Mouse (Mus musculus): ENCODE data around the gene Gm17655. TPM values are rescaled to one million over a fixed set of nuclear protein-coding genes. Genes with fewer than 3 reads are reported as not detected.
"Not testable (repeated sequence)": the region's sequence is repeated elsewhere in the genome, so short reads cannot be mapped to it uniquely, and the experiment has no call there.

The Gm17655 gene
- polyA plus RNA-seq, 1 experiment from 2014 or later: 3.0 TPM

DNA sequence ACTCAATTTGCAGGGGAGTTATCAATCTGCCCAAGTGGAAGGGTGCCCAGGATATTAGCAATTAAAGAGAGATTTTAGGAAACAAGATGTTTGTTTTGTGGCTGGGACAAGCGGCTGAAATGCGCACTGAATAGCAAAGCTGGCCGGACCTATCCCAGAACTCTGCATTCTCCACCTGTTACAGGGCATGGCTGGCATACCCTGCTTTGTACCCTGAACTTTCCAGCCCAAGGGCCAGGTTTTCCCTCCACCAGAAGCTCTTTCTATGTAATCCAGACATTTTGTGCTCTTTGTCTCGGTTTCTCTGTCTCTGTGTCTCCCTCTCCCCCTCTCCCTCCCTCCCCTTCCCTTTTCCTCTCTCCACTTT lies 22.5 kb upstream of the Gm17655 start:
- Histone ChIP-seq H3K27me3 (replicated peaks; ENCODE audit: control insufficient read depth, insufficient read depth, low read length) (no peaks in the 10 kb centered on the region), H3K27ac (ENCODE audit: low read depth) (peak overlapping the region; percentile 55), H3K4me2 (ENCODE audit: low read length) (peak overlapping the region; percentile 49), H3K9me3 (ENCODE audit: control insufficient read depth, low read length) (no peaks in the 10 kb centered on the region), H3K4me1 (replicated peaks; ENCODE audit: control insufficient read depth, insufficient read depth, low read length) (no peaks in the 10 kb centered on the region), H3K4me3 (ENCODE audit: low read depth, low read length) (peak overlapping the region; percentile 42), H3K36me3 (ENCODE audit: control insufficient read depth, insufficient read depth, low read length) (no peaks in the 10 kb centered on the region), H3K9ac (ENCODE audit: low read length) (peak overlapping the region; percentile 37)
- DNase-seq (ENCODE audit: low spot score) (peak; percentile 50), ATAC-seq (replicated peaks; ENCODE audit: low FRiP score, low TSS enrichment, low read depth) (peak; percentile 23)
- 5% methylated on average over 4 of the region's 4 CpGs for WGBS

DNA sequence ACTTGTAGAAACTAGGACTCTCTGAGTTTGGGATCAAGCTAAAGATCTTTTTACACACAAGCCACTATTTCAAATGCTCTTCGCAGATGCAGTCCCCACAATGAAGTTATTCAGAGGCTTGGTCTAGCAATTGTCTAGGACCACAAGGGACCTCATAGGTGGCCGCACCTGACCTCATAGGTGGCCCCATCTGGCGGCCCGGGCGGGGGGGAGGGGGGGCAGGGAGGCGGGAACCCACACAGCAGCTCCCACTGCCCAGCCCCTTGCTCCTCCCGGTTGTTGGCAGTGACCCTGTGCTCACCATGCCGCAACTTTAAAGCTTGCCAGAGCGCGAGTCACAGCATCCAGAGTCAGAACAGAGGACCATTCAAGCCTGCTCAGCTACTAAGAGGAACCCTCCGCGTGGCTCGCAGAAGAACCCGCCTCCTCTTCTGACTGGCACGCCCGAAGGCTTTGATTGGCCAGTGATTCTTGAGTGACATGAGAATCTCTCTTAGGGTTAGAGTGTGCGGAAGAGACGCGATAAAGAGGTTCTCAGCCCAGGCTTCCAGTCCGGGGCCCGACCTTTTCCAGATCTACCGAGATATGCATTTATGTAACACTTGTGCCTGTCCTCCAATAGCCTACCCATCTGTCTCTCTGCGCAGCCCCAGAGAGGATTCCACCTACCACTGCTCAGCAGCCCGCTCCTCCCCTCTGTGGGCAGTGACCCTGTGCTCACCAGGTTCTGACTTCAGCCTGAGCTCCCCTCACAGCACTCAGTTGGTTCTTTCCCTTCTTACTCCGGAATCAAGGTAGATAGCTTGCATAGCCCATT lies 21.9 kb upstream of the Gm17655 start, which contains the start of gene Gm35315:
TSS of gene Gm35315 (minus strand) at position 391 of the 817 bp plus-strand sequence.
- Histone ChIP-seq H3K4me2 (ENCODE audit: low read length) (peak within 1 kb of the TSS; percentile 49), H3K9me3 (ENCODE audit: control insufficient read depth, low read length) (no peaks in the 10 kb centered on the region), H3K4me1 (replicated peaks; ENCODE audit: control insufficient read depth, insufficient read depth, low read length) (no peaks in the 10 kb centered on the region), H3K4me3 (ENCODE audit: low read depth, low read length) (peak within 1 kb of the TSS; percentile 42), H3K9ac (ENCODE audit: low read length) (peak within 1 kb of the TSS; percentile 37), H3K36me3 (ENCODE audit: control insufficient read depth, insufficient read depth, low read length) (no peaks in the 10 kb centered on the region), H3K27ac (ENCODE audit: low read depth) (peak within 1 kb of the TSS; percentile 55), H3K27me3 (replicated peaks; ENCODE audit: control insufficient read depth, insufficient read depth, low read length) (no peaks in the 10 kb centered on the region)
- ATAC-seq (replicated peaks; ENCODE audit: low FRiP score, low TSS enrichment, low read depth): peak; percentile 97
- DNase-seq (ENCODE audit: low spot score): peak; percentile 85
- 2% methylated on average over 25 of the region's 25 CpGs for WGBS

DNA sequence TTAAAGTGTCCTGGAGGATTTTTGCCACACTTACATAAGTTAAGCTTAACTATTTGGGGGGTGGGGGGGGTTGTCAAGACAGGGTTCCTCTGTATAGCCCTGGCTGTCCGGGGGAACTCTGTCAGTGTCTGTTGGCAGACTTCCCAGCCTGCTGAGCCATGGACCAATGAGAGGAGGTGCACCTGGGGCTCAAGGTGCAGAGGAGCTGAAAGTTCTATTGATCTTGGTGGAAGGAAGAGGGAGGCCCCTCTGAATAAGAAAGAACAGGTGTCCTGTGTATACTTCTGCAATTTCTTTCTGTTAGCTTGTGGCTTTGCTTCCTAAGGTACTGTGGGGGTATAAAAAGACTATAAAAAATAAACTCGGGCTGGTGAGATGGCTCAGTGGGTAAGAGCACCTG lies 19.2 kb upstream of the Gm17655 start:
- H3K36me3 ChIP-seq (ENCODE audit: control insufficient read depth, insufficient read depth, low read length): no peaks in the 10 kb centered on the region
- H3K4me2 ChIP-seq (ENCODE audit: low read length): no peak overlapping the region
- DNase-seq (ENCODE audit: low spot score) (no peak), ATAC-seq (replicated peaks; ENCODE audit: low FRiP score, low TSS enrichment, low read depth) (no peak)
- H3K4me1 ChIP-seq (replicated peaks; ENCODE audit: control insufficient read depth, insufficient read depth, low read length): no peaks in the 10 kb centered on the region
- WGBS: 70% methylated on average over 2 of the region's 2 CpGs
- H3K27ac ChIP-seq (ENCODE audit: low read depth): no peak overlapping the region
- H3K9ac ChIP-seq (ENCODE audit: low read length): no peak overlapping the region
- H3K27me3 ChIP-seq (replicated peaks; ENCODE audit: control insufficient read depth, insufficient read depth, low read length): no peaks in the 10 kb centered on the region
- H3K4me3 ChIP-seq (ENCODE audit: low read depth, low read length): no peak overlapping the region
- H3K9me3 ChIP-seq (ENCODE audit: control insufficient read depth, low read length): no peaks in the 10 kb centered on the region

DNA sequence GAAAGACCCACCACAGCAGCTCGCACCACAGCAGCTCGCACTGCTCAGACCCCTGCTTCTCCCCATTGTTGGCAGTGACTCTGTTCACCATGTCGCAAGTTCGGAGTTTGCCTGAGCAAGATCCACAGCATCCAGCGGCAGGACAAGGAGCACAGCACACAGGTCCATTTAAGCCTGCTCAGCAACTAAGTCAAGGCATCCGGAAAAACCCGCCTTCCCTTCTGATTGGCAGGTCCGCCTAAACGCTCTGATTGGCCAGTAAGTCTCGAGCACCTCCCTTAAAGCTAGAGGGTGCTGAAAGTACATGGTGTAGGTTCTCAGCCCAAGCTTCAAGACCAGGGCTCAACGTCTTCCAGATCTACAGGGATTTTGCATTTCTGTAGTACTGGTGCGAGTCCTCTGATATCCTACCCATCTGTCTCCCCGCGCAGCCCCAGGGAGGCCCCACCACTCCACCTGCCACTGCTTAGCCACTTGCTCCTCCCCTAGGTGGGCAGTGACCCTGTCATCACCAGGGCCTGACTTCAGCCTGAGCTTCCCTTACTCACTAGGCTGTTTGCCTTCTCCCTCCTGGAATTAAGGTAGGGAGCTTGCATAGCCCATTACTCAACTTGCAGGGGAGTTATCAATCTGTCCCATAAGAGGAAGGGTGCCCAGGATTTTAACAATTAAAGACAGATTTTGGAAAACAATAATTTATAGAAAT lies 14.0 kb upstream of the Gm17655 start:
- ATAC-seq (replicated peaks; ENCODE audit: low FRiP score, low TSS enrichment, low read depth) (no peak), DNase-seq (ENCODE audit: low spot score) (no peak)
- Histone ChIP-seq H3K4me3 (ENCODE audit: low read depth, low read length) (no peak overlapping the region), H3K36me3 (ENCODE audit: control insufficient read depth, insufficient read depth, low read length) (no peaks in the 10 kb centered on the region), H3K9me3 (ENCODE audit: control insufficient read depth, low read length) (no peaks in the 10 kb centered on the region), H3K9ac (ENCODE audit: low read length) (no peak overlapping the region), H3K27me3 (replicated peaks; ENCODE audit: control insufficient read depth, insufficient read depth, low read length) (no peaks in the 10 kb centered on the region), H3K4me2 (ENCODE audit: low read length) (no peak overlapping the region), H3K4me1 (replicated peaks; ENCODE audit: control insufficient read depth, insufficient read depth, low read length) (no peaks in the 10 kb centered on the region), H3K27ac (ENCODE audit: low read depth) (no peak overlapping the region)
- 30% methylated on average over 14 of the region's 14 CpGs for WGBS

DNA sequence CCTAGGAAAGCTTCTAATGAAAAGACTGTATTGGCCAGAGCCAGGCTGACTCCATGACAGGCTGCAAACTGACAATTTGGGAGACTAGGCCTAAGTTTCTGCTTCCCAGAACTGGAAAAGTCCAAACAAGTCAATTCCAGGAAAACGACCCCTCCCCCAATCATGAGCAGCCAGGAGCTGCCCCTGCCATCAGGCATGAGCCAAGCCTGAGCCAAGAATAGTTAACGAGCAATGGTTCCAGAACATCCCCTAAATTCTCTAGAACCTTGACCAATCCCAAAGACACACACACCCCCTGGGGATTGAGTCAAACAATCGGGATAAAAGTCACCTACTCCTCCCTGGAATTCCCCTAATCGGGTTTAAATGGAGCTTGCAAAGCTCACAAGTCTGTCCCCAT lies 10.6 kb upstream of the Gm17655 start:
- no peak overlapping the region for H3K27ac ChIP-seq (ENCODE audit: low read depth)
- H3K4me1 ChIP-seq (replicated peaks; ENCODE audit: control insufficient read depth, insufficient read depth, low read length): no peaks in the 10 kb centered on the region
- H3K9me3 ChIP-seq (ENCODE audit: control insufficient read depth, low read length): peaks cover 20% of the 10 kb centered on the region
- 81% methylated on average over 4 of the region's 4 CpGs for WGBS
- DNase-seq (ENCODE audit: low spot score): no peak
- no peaks in the 10 kb centered on the region for H3K27me3 ChIP-seq (replicated peaks; ENCODE audit: control insufficient read depth, insufficient read depth, low read length)
- H3K9ac ChIP-seq (ENCODE audit: low read length): no peak overlapping the region
- no peaks in the 10 kb centered on the region for H3K36me3 ChIP-seq (ENCODE audit: control insufficient read depth, insufficient read depth, low read length)
- H3K4me3 ChIP-seq (ENCODE audit: low read depth, low read length): no peak overlapping the region
- ATAC-seq (replicated peaks; ENCODE audit: low FRiP score, low TSS enrichment, low read depth): no peak
- H3K4me2 ChIP-seq (ENCODE audit: low read length): no peak overlapping the region

DNA sequence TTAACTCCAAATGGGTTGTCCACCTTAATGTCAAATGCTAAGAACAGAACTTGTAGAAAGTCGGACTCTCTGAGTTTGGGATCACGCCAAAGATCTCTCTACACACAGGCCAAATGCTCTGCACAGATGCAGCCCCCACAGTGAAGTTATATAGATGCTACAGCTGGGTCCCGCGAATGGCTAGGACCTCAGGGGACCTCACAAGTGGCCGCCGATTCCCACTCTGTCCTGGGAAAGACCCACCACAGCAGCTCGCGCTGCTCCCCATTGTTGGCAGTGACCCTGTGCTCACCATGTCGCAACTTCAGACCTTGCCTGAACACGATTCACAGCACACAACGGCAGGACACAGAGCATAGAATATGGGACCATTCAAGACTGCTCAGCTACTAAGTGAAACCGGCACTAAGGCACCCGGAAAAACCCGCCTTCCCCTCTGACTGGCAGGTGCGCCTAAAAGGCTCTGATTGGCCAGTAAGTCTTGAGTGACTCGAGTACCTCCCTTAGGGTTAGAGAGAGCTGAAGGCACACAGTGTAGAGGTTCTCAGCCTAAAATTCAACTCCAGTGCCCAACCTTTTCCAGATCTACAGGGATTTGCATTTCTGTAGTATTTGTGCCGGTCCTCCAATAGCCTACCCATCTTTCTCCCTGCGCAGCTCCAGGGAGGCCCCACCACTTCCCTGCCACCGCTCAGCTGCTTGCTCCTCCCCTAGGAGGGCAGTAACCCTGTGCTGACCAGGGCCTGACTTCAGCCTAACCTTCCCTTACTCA lies 14.5 kb downstream of the Gm17655 start:
- peak; percentile 86 for DNase-seq (ENCODE audit: low spot score)
- Histone ChIP-seq H3K9ac (ENCODE audit: low read length) (peak overlapping the region; percentile 47), H3K4me1 (replicated peaks; ENCODE audit: control insufficient read depth, insufficient read depth, low read length) (no peaks in the 10 kb centered on the region), H3K27ac (ENCODE audit: low read depth) (peak overlapping the region; percentile 64; the same call in 1 of the 2 replicates), H3K4me2 (ENCODE audit: low read length) (peak overlapping the region; percentile 48), H3K4me3 (ENCODE audit: low read depth, low read length) (peak overlapping the region; percentile 65), H3K9me3 (ENCODE audit: control insufficient read depth, low read length) (no peaks in the 10 kb centered on the region), H3K27me3 (replicated peaks; ENCODE audit: control insufficient read depth, insufficient read depth, low read length) (no peaks in the 10 kb centered on the region), H3K36me3 (ENCODE audit: control insufficient read depth, insufficient read depth, low read length) (no peaks in the 10 kb centered on the region)
- WGBS: 2% methylated on average over 19 of the region's 19 CpGs
- ATAC-seq (replicated peaks; ENCODE audit: low FRiP score, low TSS enrichment, low read depth): peak; percentile 99

DNA sequence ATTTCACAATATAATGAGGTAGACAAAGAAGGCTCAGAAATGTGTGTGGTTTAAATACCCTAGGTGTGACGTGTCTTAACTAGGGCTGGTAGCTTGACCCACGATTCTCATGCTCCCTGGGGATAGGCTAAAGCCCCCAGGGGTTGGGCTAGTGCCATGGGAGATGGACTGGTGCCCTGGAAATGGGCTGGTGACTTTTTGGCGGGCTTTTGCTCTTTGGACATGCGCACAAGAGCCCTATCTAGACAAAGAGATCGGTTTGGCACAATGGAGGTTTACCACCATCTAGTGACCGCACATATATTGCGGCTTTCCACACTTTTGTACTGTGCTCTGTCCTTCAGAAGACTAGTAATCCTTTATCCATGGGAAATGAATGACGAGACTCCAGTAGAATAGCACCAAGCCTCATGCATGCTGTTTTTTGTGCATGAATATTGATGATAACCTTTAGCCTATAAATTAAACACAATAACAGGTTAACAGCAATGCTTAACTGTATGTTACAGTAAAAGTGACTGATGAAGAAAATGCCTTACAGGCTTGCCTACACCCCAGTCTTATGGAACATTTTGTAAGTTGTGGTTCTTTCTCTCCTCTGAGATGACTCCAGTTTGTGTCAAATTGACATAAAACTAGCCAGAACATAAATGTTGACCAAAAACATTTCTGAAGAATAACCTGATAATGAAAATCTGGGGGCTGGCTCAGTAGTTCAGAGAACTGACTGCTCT lies 48.5 kb downstream of the Gm17655 start:
- 51% methylated on average over 8 of the region's 8 CpGs for WGBS
- not testable (repeated sequence) for H3K27me3 ChIP-seq (replicated peaks; ENCODE audit: control insufficient read depth, insufficient read depth, low read length); H3K4me3 ChIP-seq (ENCODE audit: low read depth, low read length); H3K9me3 ChIP-seq (ENCODE audit: control insufficient read depth, low read length); H3K9ac ChIP-seq (ENCODE audit: low read length); H3K36me3 ChIP-seq (ENCODE audit: control insufficient read depth, insufficient read depth, low read length); H3K27ac ChIP-seq (ENCODE audit: low read depth); H3K4me2 ChIP-seq (ENCODE audit: low read length); H3K4me1 ChIP-seq (replicated peaks; ENCODE audit: control insufficient read depth, insufficient read depth, low read length)
- peak; percentile 70; the same call in 1 of the 2 replicates for ATAC-seq (replicated peaks; ENCODE audit: low FRiP score, low TSS enrichment, low read depth)
- peak; percentile 66 for DNase-seq (ENCODE audit: low spot score)

DNA sequence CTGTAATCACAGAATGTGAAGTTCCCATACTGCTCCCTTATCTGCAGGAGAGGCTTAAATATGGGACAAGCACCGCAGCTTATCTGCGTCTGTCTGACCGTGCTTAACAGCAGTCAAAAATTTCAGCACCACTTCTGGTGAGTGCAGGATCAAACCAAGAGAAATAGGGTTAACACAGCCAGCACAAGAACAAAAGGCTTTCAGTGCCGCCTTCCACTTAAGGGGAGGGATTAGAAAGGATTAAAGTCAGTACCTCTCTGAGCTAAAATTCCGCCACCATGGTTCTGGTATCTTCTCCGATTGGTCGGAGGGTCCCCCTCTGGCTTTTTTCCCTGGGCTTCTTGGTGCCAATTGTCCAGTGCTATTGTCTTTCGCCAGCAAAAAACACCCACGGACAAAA lies 49.0 kb downstream of the Gm17655 start:
- H3K36me3 ChIP-seq (ENCODE audit: control insufficient read depth, insufficient read depth, low read length): no peaks in the 10 kb centered on the region
- DNase-seq (ENCODE audit: low spot score): peak; percentile 52
- no peak overlapping the region for H3K4me2 ChIP-seq (ENCODE audit: low read length)
- H3K4me3 ChIP-seq (ENCODE audit: low read depth, low read length): 0 out of 2 replicates have a peak overlapping the region, but pooled peaks have one; percentile 8
- no peaks in the 10 kb centered on the region for H3K4me1 ChIP-seq (replicated peaks; ENCODE audit: control insufficient read depth, insufficient read depth, low read length)
- H3K9me3 ChIP-seq (ENCODE audit: control insufficient read depth, low read length): no peaks in the 10 kb centered on the region
- no peaks in the 10 kb centered on the region for H3K27me3 ChIP-seq (replicated peaks; ENCODE audit: control insufficient read depth, insufficient read depth, low read length)
- WGBS: 61% methylated on average over 9 of the region's 9 CpGs
- no peak overlapping the region for H3K9ac ChIP-seq (ENCODE audit: low read length)
- no peak for ATAC-seq (replicated peaks; ENCODE audit: low FRiP score, low TSS enrichment, low read depth)
- no peak overlapping the region for H3K27ac ChIP-seq (ENCODE audit: low read depth)

Data from intestine, embryonic 14.5 days (tissue).